Mouse (Mus musculus) hindbrain, embryonic 16.5 days (tissue): Measurements from ENCODE around the gene Aldh3b2. TPM values are rescaled to one million over a fixed set of nuclear protein-coding genes. Genes with fewer than 3 reads are reported as not detected.

Source experiments
- ATAC-seq: fragments of 200-750 bp; cut with Nextera tagmentation; 2 replicates; pipeline ENCODE4 v1.8.0; 2017; ENCODE audit warnings: moderate TSS enrichment, moderate library complexity
- H3K27ac ChIP-seq: fragments of 300-500 bp; sonication (generic); 2 replicates; pipeline ENCODE4 v1.5.1; 2014; ENCODE audit warnings: low read depth, mild to moderate bottlenecking, control low read depth, low read length, moderate library complexity
- H3K27me3 ChIP-seq: fragments of 300-500 bp; sonication (generic); replicated peaks from 2 replicates; pipeline ENCODE4 v1.6.1; 2014; ENCODE audit warnings: low read length; ENCODE audit not compliant: control insufficient read depth, insufficient read depth
- H3K36me3 ChIP-seq: fragments of 300-500 bp; sonication (generic); 2 replicates; pipeline ENCODE4 v1.6.1; 2014; ENCODE audit warnings: mild to moderate bottlenecking, low read length, moderate library complexity, mixed read lengths; ENCODE audit not compliant: control insufficient read depth, insufficient read depth
- H3K4me1 ChIP-seq: fragments of 300-500 bp; sonication (generic); 2 replicates; pipeline ENCODE4 v1.6.1; 2014; ENCODE audit warnings: low read depth, low read length; ENCODE audit not compliant: control insufficient read depth, insufficient read depth
- H3K4me2 ChIP-seq: fragments of 300-500 bp; sonication (generic); 2 replicates; pipeline ENCODE4 v1.6.1; 2014; ENCODE audit warnings: mild to moderate bottlenecking, low read length, control low read depth, moderate library complexity
- H3K4me3 ChIP-seq: fragments of 300-500 bp; sonication (generic); 2 replicates; pipeline ENCODE4 v1.5.1; 2014; ENCODE audit warnings: mild to moderate bottlenecking, low read length, control low read depth, moderate library complexity
- H3K9ac ChIP-seq: fragments of 300-500 bp; sonication (generic); 2 replicates; pipeline ENCODE4 v1.6.1; 2014; ENCODE audit warnings: low read depth, mild to moderate bottlenecking, control low read depth, low read length, moderate library complexity
- H3K9me3 ChIP-seq: fragments of 300-500 bp; sonication (generic); 2 replicates; pipeline ENCODE4 v1.6.1; 2014; ENCODE audit warnings: mild to moderate bottlenecking, low read length, moderate library complexity; ENCODE audit not compliant: control insufficient read depth
- polyA plus RNA-seq: library from polyadenylated mRNA; unstranded; fragments of >200 nt; fragmentation: Nextera tagmentation; extraction: Ambion mirVana; gene quantifications from 2 replicates; pipeline ENCODE4 v1.2.1, GENCODE M21; 2015

Aldh3b2 gene
- polyA plus RNA-seq, 1 experiment from 2014 or later: 0.66 TPM

GRCm38 (mm10) chr19:4027576-4027975, 55.4 kb downstream of the Aldh3b2 start:
- Histone ChIP-seq H3K4me1 (no peaks in the 10 kb centered on the region), H3K36me3 (no peaks in the 10 kb centered on the region), H3K4me2 (no peak overlapping the region), H3K4me3 (no peak overlapping the region), H3K9ac (no peak overlapping the region), H3K27ac (no peak overlapping the region), H3K27me3 (no peaks in the 10 kb centered on the region), H3K9me3 (peaks cover 2% of the 10 kb centered on the region; the same call in 1 of the 2 replicates)
- ATAC-seq: no peak

Other genes with a start within 250 kb of the Aldh3b2 start
- gene Kmt5b, start 204.9 kb upstream of the Aldh3b2 start, polyA plus RNA-seq: 32.4 and 41.3 TPM in 2 replicates
- gene Chka, start 120.6 kb upstream of the Aldh3b2 start, polyA plus RNA-seq: 56.1 and 56.3 TPM in 2 replicates
- gene Tcirg1, start 65.2 kb upstream of the Aldh3b2 start, polyA plus RNA-seq: 18.9 and 21.2 TPM in 2 replicates
- gene Ndufs8, start 59.6 kb upstream of the Aldh3b2 start, polyA plus RNA-seq: 307 and 320 TPM in 2 replicates
- 2.2 and 3.1 TPM in 2 replicates for gene Aldh3b1, start 42.5 kb upstream of the Aldh3b2 start, polyA plus RNA-seq
- 12.4 and 14.1 TPM in 2 replicates for gene Unc93b1, start 37.1 kb upstream of the Aldh3b2 start, polyA plus RNA-seq
- gene Aldh3b3, start 13.7 kb upstream of the Aldh3b2 start, polyA plus RNA-seq: not detected in 2 replicates
- 2.9 and 3.1 TPM in 2 replicates for gene Acy3, start 14.2 kb downstream of the Aldh3b2 start, polyA plus RNA-seq
- gene Tbx10, start 20.4 kb downstream of the Aldh3b2 start, polyA plus RNA-seq: 0.67 and 0.89 TPM in 2 replicates
- gene Nudt8, start 28.3 kb downstream of the Aldh3b2 start, polyA plus RNA-seq: 22.6 and 25.5 TPM in 2 replicates
- 3.5 and 4.3 TPM in 2 replicates for gene Gm49405, start 28.3 kb downstream of the Aldh3b2 start, polyA plus RNA-seq
- 4.9 and 6.6 TPM in 2 replicates for gene Doc2g, start 31.0 kb downstream of the Aldh3b2 start, polyA plus RNA-seq
- gene Ndufv1, start 40.5 kb downstream of the Aldh3b2 start, polyA plus RNA-seq: 265 and 277 TPM in 2 replicates
- 569 and 604 TPM in 2 replicates for gene Gstp1, start 65.7 kb downstream of the Aldh3b2 start, polyA plus RNA-seq
- 2.5 and 2.6 TPM in 2 replicates for gene Gstp2, start 73.7 kb downstream of the Aldh3b2 start, polyA plus RNA-seq
- 0.26 TPM in 1 of 2 replicates, not detected in the other for gene Gstp3, start 87.2 kb downstream of the Aldh3b2 start, polyA plus RNA-seq
- not detected in 2 replicates for gene Cabp2, start 109.2 kb downstream of the Aldh3b2 start, polyA plus RNA-seq
- 85.4 and 86.4 TPM in 2 replicates for gene Cdk2ap2, start 124.9 kb downstream of the Aldh3b2 start, polyA plus RNA-seq
- gene Pitpnm1, start 127.7 kb downstream of the Aldh3b2 start, polyA plus RNA-seq: 87.3 and 91.9 TPM in 2 replicates
- gene Aip, start 153.5 kb downstream of the Aldh3b2 start, polyA plus RNA-seq: 109 and 113 TPM in 2 replicates
- not detected in 2 replicates for gene Gpr152, start 167.5 kb downstream of the Aldh3b2 start, polyA plus RNA-seq
- gene Cabp4, start 171.7 kb downstream of the Aldh3b2 start, polyA plus RNA-seq: 0.24 and 0.29 TPM in 2 replicates
- gene Coro1b, start 176.3 kb downstream of the Aldh3b2 start, polyA plus RNA-seq: 116 and 122 TPM in 2 replicates
- 0.41 and 0.63 TPM in 2 replicates for gene Ptprcap, start 181.3 kb downstream of the Aldh3b2 start, polyA plus RNA-seq
- 54.1 and 57.0 TPM in 2 replicates for gene Rps6kb2, start 191.0 kb downstream of the Aldh3b2 start, polyA plus RNA-seq
- 6.5 and 7.9 TPM in 2 replicates for gene Carns1, start 203.2 kb downstream of the Aldh3b2 start, polyA plus RNA-seq
- 0.54 and 1.1 TPM in 2 replicates for gene Tbc1d10c, start 219.0 kb downstream of the Aldh3b2 start, polyA plus RNA-seq
- 604 and 614 TPM in 2 replicates for gene Ppp1ca, start 219.7 kb downstream of the Aldh3b2 start, polyA plus RNA-seq
- 25.0 and 26.5 TPM in 2 replicates for gene Rad9a, start 229.3 kb downstream of the Aldh3b2 start, polyA plus RNA-seq
- 1.0 and 1.1 TPM in 2 replicates for gene Clcf1, start 241.9 kb downstream of the Aldh3b2 start, polyA plus RNA-seq
- gene AC109138.7, start 242.0 kb downstream of the Aldh3b2 start, polyA plus RNA-seq: not detected in 2 replicates